Mouse (Mus musculus): Measurements from ENCODE around the gene Epha8. TPM values are rescaled to one million over a fixed set of nuclear protein-coding genes. Genes with fewer than 3 reads are reported as not detected.

The Epha8 gene
- polyA plus RNA-seq, 1 experiment = 0.15 TPM

GRCm38 (mm10) chr4:136886101-136886500 is 70.5 kb downstream of the Epha8 start, which contains the start of gene C1qb:
TSS of gene C1qb (minus strand) at chr4:136886187.
- WGBS = 72% methylated on average over 7 of the region's 7 CpGs

More at GRCm38 (mm10) chr4:136886101-136886500, 70.5 kb downstream of the Epha8 start, which contains the start of gene C1qb:
- Histone ChIP-seq H3K36me3 (ENCODE audit: control insufficient read depth, insufficient read depth, low read length) (no peaks in the 10 kb centered on the region), H3K27me3 (ENCODE audit: control insufficient read depth, insufficient read depth, low read length) (no peaks in the 10 kb centered on the region), H3K27ac (ENCODE audit: insufficient read depth, low read depth, low read length) (peak within 1 kb of the TSS; percentile 44), H3K4me3 (ENCODE audit: low read depth, low read length) (peak within 1 kb of the TSS; percentile 8; the same call in 1 of the 2 replicates), H3K4me1 (ENCODE audit: control insufficient read depth, insufficient read depth, insufficient read length, low read length) (no peaks in the 10 kb centered on the region)
- TF ChIP-seq POLR2A (IDR thresholded peaks at IDR 0.05; ENCODE audit: low read depth, low read length) = no peak
- TF ChIP-seq CTCF (IDR thresholded peaks at IDR 0.05; ENCODE audit: extremely low read depth, insufficient read length, insufficient replicate concordance, low read depth, low read length) = no peak

Other genes starting within 250 kb of the Epha8 start
- 32.1 and 57.6 TPM in 2 replicates for gene Ephb2, start 120.8 kb downstream of the Epha8 start, polyA plus RNA-seq (2012; rRNA removed)
- gene C1qb, start 70.6 kb downstream of the Epha8 start, polyA plus RNA-seq (2012; rRNA removed) = 58.9 and 71.3 TPM in 2 replicates
- gene C1qc, start 63.8 kb downstream of the Epha8 start, polyA plus RNA-seq (2012; rRNA removed) = 82.5 and 108 TPM in 2 replicates
- 35.1 and 55.8 TPM in 2 replicates for gene C1qa, start 58.0 kb downstream of the Epha8 start, polyA plus RNA-seq (2012; rRNA removed)
- gene Zbtb40, start 92.0 kb upstream of the Epha8 start, polyA plus RNA-seq (2012; rRNA removed) = 5.2 and 9.0 TPM in 2 replicates

All from small intestine, adult 2 months (tissue).